ENCODE assay signal across 7 mouse cellular contexts in the genomic region with DNA sequence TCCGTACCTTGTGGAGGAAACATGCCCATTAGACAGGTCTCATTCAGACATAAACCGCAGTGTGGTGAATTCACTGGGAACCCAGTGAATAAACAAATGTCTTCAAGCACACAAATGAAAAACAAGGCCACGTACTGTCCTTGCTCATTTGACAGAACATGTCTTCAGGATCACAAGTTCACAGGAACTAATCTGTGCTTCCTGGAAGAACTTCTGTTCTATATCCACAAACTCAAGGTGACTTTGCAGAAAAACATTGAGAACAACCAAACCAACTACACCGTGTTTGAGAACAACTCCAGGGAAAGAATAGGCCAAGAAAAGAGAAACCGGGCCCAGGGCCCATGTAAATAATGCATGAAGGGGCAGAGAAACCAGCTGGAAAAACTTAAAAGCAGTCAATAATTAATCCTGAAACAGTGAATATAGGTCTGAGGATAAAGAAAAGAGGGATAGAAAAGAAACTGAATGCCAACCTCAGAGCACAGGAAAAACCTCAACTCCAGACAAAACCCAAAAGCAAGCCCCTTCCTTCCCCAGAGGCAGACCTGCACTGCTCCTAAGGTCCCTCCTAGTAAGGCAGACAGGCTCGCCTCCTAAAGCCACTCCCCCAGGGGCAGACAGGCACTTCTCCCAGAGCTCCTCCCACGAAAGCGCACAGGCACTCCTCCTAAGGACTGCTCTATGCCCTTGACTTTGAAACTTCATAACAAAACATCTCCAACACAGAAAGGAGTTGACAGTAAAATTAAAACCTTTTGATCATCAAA. TPM values are rescaled to one million over a fixed set of nuclear protein-coding genes. Genes with fewer than 3 reads are reported as not detected.
A peak's percentile ranks its signal among the peaks of the same experiment; 100 is the strongest.
DNase-seq lines count a peak whose midpoint lies in the region; ATAC-seq lines count a peak whose summit lies in the region.

No protein-coding gene starts in this region.

- no peak overlapping the region for H3K9ac ChIP-seq in forebrain, embryonic 12.5 days

- H3K4me2 ChIP-seq in forebrain, embryonic 12.5 days: no peak overlapping the region

- no peak for ATAC-seq in forebrain, embryonic 12.5 days (ENCODE audit: low FRiP score)
- no peak for ATAC-seq in frontal cortex, adult (ENCODE audit: low TSS enrichment)

- peak; percentile 49 for DNase-seq in CD8-positive naive resting alpha-beta T cell, adult 2 months (ENCODE audit: low read depth in 2 of 2, low spot score in 2 of 2)
- peak; percentile 8 for DNase-seq in MN1 (ENCODE audit: low spot score)
- DNase-seq in kidney, adult 18-20 months: peak; percentile 79
- peak; percentile 64 for DNase-seq in lung, postnatal 14 days
- peak; percentile 69 to 83 for DNase-seq in thymus, postnatal 36 days

- H3K27ac ChIP-seq in forebrain, embryonic 12.5 days: 0 out of 2 replicates have a peak overlapping the region, but pooled peaks have one; percentile 42

- H3K27me3 ChIP-seq in forebrain, embryonic 12.5 days: no peaks in the 10 kb centered on the region

- no peaks in the 10 kb centered on the region for H3K9me3 ChIP-seq in forebrain, embryonic 12.5 days

- WGBS in forebrain, embryonic 12.5 days: 59% methylated on average over 8 of the region's 8 CpGs

- no peak overlapping the region for H3K4me3 ChIP-seq in forebrain, embryonic 12.5 days (replicated peaks)

- peaks cover 12% of the 10 kb centered on the region for H3K4me1 ChIP-seq in forebrain, embryonic 12.5 days

- no peaks in the 10 kb centered on the region for H3K36me3 ChIP-seq in forebrain, embryonic 12.5 days (replicated peaks)

RNA-seq across cellular contexts. Expression of a gene that starts 44.2 kb away (rescaled TPM):
- 4.9 and 6.1 TPM in 2 replicates for polyA plus RNA-seq in forebrain, embryonic 12.5 days (2016; fragmentation: Nextera tagmentation; extraction: Ambion mirVana)

Comparison
In these comparisons a context has a peak if more than half of its experiments do, and no peak if none do; other contexts are left out.
1. DNase-seq: peak in every context shown above with its lines; median percentile 79 in kidney, adult 18-20 months; 76 in thymus, postnatal 36 days; 64 in lung, postnatal 14 days; 49 in CD8-positive naive resting alpha-beta T cell, adult 2 months; 8 in MN1.